Mouse (Mus musculus) liver, embryonic 11.5 days (tissue): Measurements from ENCODE around the gene Smyd1. TPM values are rescaled to one million over a fixed set of nuclear protein-coding genes. Genes with fewer than 3 reads are reported as not detected.

Experiments used
- ATAC-seq: fragments of 200-750 bp; cut with Nextera tagmentation; replicated peaks from 2 replicates; pipeline ENCODE4 v1.8.0; 2017; ENCODE audit warnings: moderate number of reproducible peaks, mild to moderate bottlenecking, moderate TSS enrichment, moderate library complexity; ENCODE audit not compliant: low FRiP score
- DNase-seq: peaks from one replicate; pipeline ENCODE4 v3.0.0-alpha.2; 2017; ENCODE audit warnings: low spot score
- H3K27ac ChIP-seq: fragments of 300-500 bp; sonication (generic); 2 replicates; pipeline ENCODE4 v1.5.1; 2014; ENCODE audit warnings: mild to moderate bottlenecking, low read depth, low read length, control low read depth
- H3K27me3 ChIP-seq: fragments of 300-500 bp; sonication (generic); replicated peaks from 2 replicates; pipeline ENCODE4 v1.6.1; 2014; ENCODE audit warnings: low read length, mixed read lengths; ENCODE audit not compliant: control insufficient read depth, insufficient read depth
- H3K36me3 ChIP-seq: fragments of 300-500 bp; sonication (generic); 2 replicates; pipeline ENCODE4 v1.6.1; 2014; ENCODE audit warnings: mild to moderate bottlenecking, low read length, moderate library complexity, mixed read lengths; ENCODE audit not compliant: control insufficient read depth, insufficient read depth
- H3K4me1 ChIP-seq: fragments of 300-500 bp; sonication (generic); replicated peaks from 2 replicates; pipeline ENCODE4 v1.6.1; 2014; ENCODE audit warnings: low read length, mixed read lengths; ENCODE audit not compliant: control insufficient read depth, insufficient read depth
- H3K4me2 ChIP-seq: fragments of 300-500 bp; sonication (generic); 2 replicates; pipeline ENCODE4 v1.6.1; 2014; ENCODE audit warnings: mild to moderate bottlenecking, control low read depth, moderate library complexity
- H3K4me3 ChIP-seq: fragments of 300-500 bp; sonication (generic); 2 replicates; pipeline ENCODE4 v1.5.1; 2014; ENCODE audit warnings: low read depth, low read length, control low read depth
- H3K9ac ChIP-seq: fragments of 300-500 bp; sonication (generic); 2 replicates; pipeline ENCODE4 v1.6.1; 2014; ENCODE audit warnings: low read depth, low read length, control low read depth
- H3K9me3 ChIP-seq: fragments of 300-500 bp; sonication (generic); 2 replicates; pipeline ENCODE4 v1.6.1; 2016; ENCODE audit warnings: low read length, inconsistent platforms, mixed read lengths; ENCODE audit not compliant: control insufficient read depth
- whole genome bisulfite sequencing: fragments of 180-500 bp; shearing (Covaris S2); extraction: QIAGEN DNeasy Blood & Tissue Kit; methylation state at CpG from one replicate; pipeline ENCODE4 v1.1.7; 2014; 5-methylcytosine and 5-hydroxymethylcytosine counted together
- polyA plus RNA-seq: library from polyadenylated mRNA; unstranded; fragments of >200 nt; fragmentation: Nextera tagmentation; extraction: Ambion mirVana; gene quantifications from 2 replicates; pipeline ENCODE4 v1.2.1, GENCODE M21; 2014

The Smyd1 gene
- polyA plus RNA-seq, 1 experiment from 2014 or later = 1.6 TPM

DNA sequence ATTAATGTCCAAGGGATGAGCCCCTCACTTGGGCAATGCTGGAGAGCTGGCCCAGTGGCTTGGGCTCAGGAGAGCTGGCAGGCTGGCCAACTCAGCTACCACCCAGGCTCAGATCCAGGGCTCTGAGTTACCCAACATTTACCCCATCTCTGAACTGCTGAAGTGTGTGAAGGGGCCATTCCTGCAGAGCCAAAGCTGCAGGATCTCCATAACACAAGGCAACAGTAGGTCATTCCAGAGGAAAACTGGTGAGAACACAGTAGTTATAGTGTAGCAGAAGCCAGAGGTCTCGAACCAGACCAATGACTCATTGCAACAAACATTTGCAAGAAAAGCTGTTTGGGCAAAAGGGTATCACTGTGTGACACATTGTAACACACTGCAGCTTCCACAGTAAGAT, 79.2 kb downstream of the Smyd1 start:
- no peaks in the 10 kb centered on the region for H3K27me3 ChIP-seq
- DNase-seq = no peak
- H3K4me3 ChIP-seq = no peak overlapping the region
- H3K9ac ChIP-seq = no peak overlapping the region
- no peaks in the 10 kb centered on the region for H3K36me3 ChIP-seq
- H3K27ac ChIP-seq = no peak overlapping the region
- H3K4me2 ChIP-seq = no peak overlapping the region
- no peak for ATAC-seq
- no peaks in the 10 kb centered on the region for H3K4me1 ChIP-seq
- H3K9me3 ChIP-seq = no peaks in the 10 kb centered on the region
- 79% methylated on average over 1 of the region's 1 CpGs for WGBS

DNA sequence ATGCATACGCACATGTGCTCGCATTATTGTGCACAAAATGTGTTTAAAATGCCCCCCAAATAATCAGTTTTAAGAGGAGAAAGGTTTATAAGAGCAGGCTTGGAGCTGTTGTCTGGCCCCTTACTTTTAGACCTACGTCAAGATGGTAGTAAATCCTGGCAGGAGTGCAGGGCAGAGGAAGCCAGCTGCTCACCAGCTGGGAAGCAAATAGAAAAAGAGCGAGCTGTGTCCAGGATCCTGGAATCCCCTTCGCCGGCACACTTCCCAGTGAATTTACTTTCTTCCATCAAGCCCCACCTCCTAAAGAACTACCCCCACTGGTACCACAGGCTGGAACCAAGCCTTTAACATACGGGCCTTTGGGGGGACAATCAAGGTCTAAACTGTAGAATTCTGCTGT, 81.2 kb downstream of the Smyd1 start:
- Histone ChIP-seq H3K4me3 (no peak overlapping the region), H3K4me2 (no peak overlapping the region), H3K4me1 (no peaks in the 10 kb centered on the region), H3K9me3 (no peaks in the 10 kb centered on the region), H3K9ac (no peak overlapping the region), H3K36me3 (no peaks in the 10 kb centered on the region), H3K27ac (no peak overlapping the region), H3K27me3 (no peaks in the 10 kb centered on the region)
- DNase-seq (no peak), ATAC-seq (no peak)
- 84% methylated on average over 7 of the region's 7 CpGs for WGBS

DNA sequence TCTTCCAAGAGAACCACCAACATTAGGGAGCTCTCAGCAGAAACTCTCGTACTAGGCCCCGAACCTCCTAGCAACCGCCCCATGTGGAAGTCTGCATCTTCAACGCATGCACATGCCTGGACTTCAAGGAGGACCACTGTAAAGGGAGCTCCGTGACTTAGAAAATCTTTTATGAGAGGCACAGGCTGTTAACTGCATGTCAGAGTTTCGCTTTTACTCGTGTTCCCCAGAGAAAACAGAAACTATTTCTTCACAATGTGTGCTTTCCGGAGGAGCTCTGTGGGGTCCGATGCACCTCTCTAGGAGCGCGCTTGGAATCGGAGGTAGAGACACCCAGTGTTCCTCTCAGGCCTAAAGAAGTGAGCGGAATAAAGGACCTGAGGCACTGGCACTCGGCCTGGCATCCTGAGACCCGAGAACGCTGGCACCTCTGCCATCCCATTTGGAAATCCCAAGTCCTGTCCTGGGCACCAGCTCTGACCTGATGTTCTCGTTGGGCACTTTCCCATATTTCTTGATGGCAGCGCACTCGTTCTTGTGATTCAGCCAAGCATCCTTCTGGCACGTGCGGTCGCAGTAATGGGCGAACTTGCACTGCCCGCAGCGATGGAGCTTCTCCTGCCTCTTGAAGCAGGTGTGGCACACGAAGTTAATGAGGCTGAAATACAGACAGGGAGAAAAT, 82.8 kb downstream of the Smyd1 start:
- DNase-seq (no peak), ATAC-seq (no peak)
- no peak overlapping the region for H3K4me2 ChIP-seq
- WGBS = 86% methylated on average over 26 of the region's 26 CpGs
- no peak overlapping the region for H3K27ac ChIP-seq
- H3K9ac ChIP-seq = no peak overlapping the region
- no peaks in the 10 kb centered on the region for H3K4me1 ChIP-seq
- no peaks in the 10 kb centered on the region for H3K27me3 ChIP-seq
- no peak overlapping the region for H3K4me3 ChIP-seq
- no peaks in the 10 kb centered on the region for H3K9me3 ChIP-seq
- no peaks in the 10 kb centered on the region for H3K36me3 ChIP-seq

GRCm38 (mm10) chr6:71237031-71237431, 85.0 kb downstream of the Smyd1 start:
- H3K4me1 ChIP-seq = no peaks in the 10 kb centered on the region
- no peak for DNase-seq
- H3K4me2 ChIP-seq = no peak overlapping the region; the same call in 1 of the 2 replicates
- WGBS = 73% methylated on average over 6 of the region's 6 CpGs
- H3K27me3 ChIP-seq = no peaks in the 10 kb centered on the region
- H3K9ac ChIP-seq = no peak overlapping the region
- H3K9me3 ChIP-seq = no peaks in the 10 kb centered on the region
- no peak overlapping the region for H3K4me3 ChIP-seq
- ATAC-seq = no peak
- H3K27ac ChIP-seq = peak overlapping the region; percentile 78; the same call in 1 of the 2 replicates
- H3K36me3 ChIP-seq = no peaks in the 10 kb centered on the region

- H3K27ac ChIP-seq = peak overlapping the region; percentile 78
- no peaks in the 10 kb centered on the region for H3K9me3 ChIP-seq
- no peak for ATAC-seq
- 74% methylated on average over 6 of the region's 6 CpGs for WGBS
- no peak overlapping the region for H3K4me2 ChIP-seq
- H3K9ac ChIP-seq = no peak overlapping the region
- no peaks in the 10 kb centered on the region for H3K27me3 ChIP-seq
- H3K36me3 ChIP-seq = no peaks in the 10 kb centered on the region
- no peak overlapping the region for H3K4me3 ChIP-seq
- no peaks in the 10 kb centered on the region for H3K4me1 ChIP-seq
- DNase-seq = no peak
Observed at GRCm38 (mm10) chr6:71236506-71236905, 85.5 kb downstream of the Smyd1 start.

GRCm38 (mm10) chr6:71235944-71236343, 86.1 kb downstream of the Smyd1 start:
- Histone ChIP-seq H3K9me3 (no peaks in the 10 kb centered on the region), H3K36me3 (no peaks in the 10 kb centered on the region), H3K4me2 (no peak overlapping the region), H3K27me3 (no peaks in the 10 kb centered on the region), H3K27ac (no peak overlapping the region; the same call in 1 of the 2 replicates), H3K4me1 (no peaks in the 10 kb centered on the region), H3K9ac (no peak overlapping the region), H3K4me3 (no peak overlapping the region)
- ATAC-seq = peak; percentile 53
- 68% methylated on average over 3 of the region's 3 CpGs for WGBS
- no peak for DNase-seq

- Histone ChIP-seq H3K9ac (no peak overlapping the region), H3K4me3 (no peak overlapping the region), H3K9me3 (no peaks in the 10 kb centered on the region), H3K4me1 (no peaks in the 10 kb centered on the region), H3K36me3 (no peaks in the 10 kb centered on the region), H3K4me2 (no peak overlapping the region), H3K27ac (peak overlapping the region; percentile 28; the same call in 1 of the 2 replicates), H3K27me3 (no peaks in the 10 kb centered on the region)
- DNase-seq (no peak), ATAC-seq (no peak)
- 60% methylated on average over 13 of the region's 13 CpGs for WGBS
Observed at GRCm38 (mm10) chr6:71235121-71235520, 86.9 kb downstream of the Smyd1 start.

DNA sequence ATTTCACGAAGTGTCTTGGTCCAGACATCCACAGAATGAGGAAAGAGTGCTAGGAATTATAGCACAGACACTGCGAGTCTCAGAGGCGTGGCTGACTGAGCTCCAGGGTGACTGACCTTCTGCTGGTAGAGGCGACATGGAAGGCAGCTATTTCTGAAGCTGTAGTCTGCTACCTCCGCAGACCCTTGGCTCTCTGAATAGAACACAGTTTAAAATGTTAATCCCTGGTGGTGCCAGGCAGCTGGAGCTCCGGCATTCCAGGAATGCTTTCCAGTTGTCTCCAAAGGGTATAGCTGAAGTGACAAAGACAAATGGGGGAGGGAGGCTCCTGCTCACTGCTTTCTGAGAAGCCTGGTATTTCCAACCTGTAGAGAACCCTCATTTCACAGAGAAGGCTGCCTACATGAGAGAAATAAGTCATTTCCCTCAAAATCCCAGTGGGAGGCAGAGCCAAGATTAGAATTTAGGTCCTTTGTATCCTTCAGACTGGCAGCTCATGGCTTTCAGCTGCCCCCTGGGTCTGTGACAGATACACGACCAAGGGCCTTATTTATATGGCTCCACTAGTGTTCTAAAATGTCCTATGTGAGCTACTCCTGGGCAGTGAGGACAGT, 94.8 kb downstream of the Smyd1 start:
- ATAC-seq = no peak
- 26% methylated on average over 7 of the region's 7 CpGs for WGBS

DNA sequence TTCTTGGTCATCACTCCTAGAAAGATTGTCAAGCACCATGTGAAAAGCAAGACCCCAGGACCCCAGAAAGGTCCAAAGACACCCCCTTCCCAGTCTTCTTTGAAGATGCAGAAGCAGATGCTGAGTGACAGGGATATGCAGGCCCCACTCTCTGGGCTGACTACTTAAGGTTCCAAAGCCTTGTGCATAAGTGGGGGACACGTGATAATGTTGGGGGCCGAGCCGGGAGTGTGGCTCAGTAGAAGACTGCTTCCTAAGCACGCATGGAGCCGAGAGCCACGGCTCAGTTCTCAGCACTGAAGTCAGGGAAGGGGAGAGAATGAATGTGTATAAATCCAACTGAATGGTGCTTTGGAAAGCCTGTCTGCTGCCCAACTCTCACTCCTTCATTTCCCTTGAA, 95.5 kb downstream of the Smyd1 start:
- no peaks in the 10 kb centered on the region for H3K36me3 ChIP-seq
- H3K9me3 ChIP-seq = no peaks in the 10 kb centered on the region
- H3K4me1 ChIP-seq = 0 out of 2 replicates have a peak, but pooled peaks cover 4% of the 10 kb centered on the region
- H3K27me3 ChIP-seq = no peaks in the 10 kb centered on the region; the same call in 1 of the 2 replicates
- no peak overlapping the region; the same call in 1 of the 2 replicates for H3K27ac ChIP-seq
- no peak overlapping the region for H3K4me3 ChIP-seq
- no peak overlapping the region for H3K4me2 ChIP-seq
- H3K9ac ChIP-seq = no peak overlapping the region
- ATAC-seq (no peak), DNase-seq (no peak)
- WGBS = 43% methylated on average over 6 of the region's 6 CpGs

More for the DNA sequence above, 94.8 kb downstream of the Smyd1 start:
- no peak overlapping the region for H3K4me3 ChIP-seq
- no peak for DNase-seq
- H3K9me3 ChIP-seq = no peaks in the 10 kb centered on the region
- H3K4me2 ChIP-seq = no peak overlapping the region
- no peak overlapping the region for H3K9ac ChIP-seq
- no peak overlapping the region; the same call in 1 of the 2 replicates for H3K27ac ChIP-seq
- H3K36me3 ChIP-seq = no peaks in the 10 kb centered on the region
- H3K4me1 ChIP-seq = 0 out of 2 replicates have a peak, but pooled peaks cover 4% of the 10 kb centered on the region
- no peaks in the 10 kb centered on the region; the same call in 1 of the 2 replicates for H3K27me3 ChIP-seq
